ENCODE assay signal across 9 mouse cellular contexts in the genomic region with DNA sequence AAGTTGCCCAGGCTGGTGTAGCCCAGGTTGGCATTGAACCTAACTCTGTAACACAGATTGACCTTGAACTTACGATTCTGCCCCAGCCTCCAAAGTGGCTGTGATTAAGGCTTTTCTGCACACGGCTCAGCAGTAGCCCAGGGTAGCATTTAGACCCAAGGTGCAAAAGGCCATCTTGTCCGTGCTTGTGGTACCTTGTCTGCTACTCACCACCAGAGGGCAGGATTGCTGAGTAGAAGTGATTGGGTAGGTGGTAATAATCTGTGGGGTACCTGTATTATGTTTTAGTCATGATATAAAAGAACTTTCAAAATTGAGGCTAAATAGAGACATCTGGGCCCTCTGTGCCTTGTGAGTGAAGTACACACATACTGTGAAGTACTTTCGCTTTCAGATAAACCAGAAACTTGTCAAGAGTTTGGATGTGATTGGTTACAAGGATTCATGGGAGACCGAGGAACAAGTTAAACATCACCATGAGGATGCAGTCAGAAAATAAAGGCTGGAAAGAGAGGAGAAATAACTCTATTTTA. TPM values are rescaled to one million over a fixed set of nuclear protein-coding genes. Genes with fewer than 3 reads are reported as not detected.
DNase-seq lines count a peak whose midpoint lies in the region; ATAC-seq and TF ChIP-seq lines count a peak whose summit lies in the region.
"Had no signal": no experiment of that assay in that cellular context is flagged by ENCODE, and none has a peak within 500 bp of the region (broad histone marks: within the 10 kb centered on the region; RNA-seq: fewer than 3 reads in every experiment).

No protein-coding gene starts in this region.

- intact Hi-C loops in gastrocnemius, adult 2 months (cut with DNase I) = loop anchor here (1.0 to 5.0 kb wide), 3 partner anchors 115 to 1566 kb away; no protein-coding TSS in a partner anchor

- no peak overlapping the region for H3K27ac ChIP-seq in gastrocnemius, adult 2 months
- H3K27ac ChIP-seq: limb, embryonic 15.5 days had no signal

- peak; percentile 29 for DNase-seq in gastrocnemius, adult 2 months
- DNase-seq in gastrocnemius, adult 8-10 months (ENCODE audit: low spot score in 2 of 2) = no peak
- peak; percentile 17 to 48 for DNase-seq in spleen, adult 18-20 months
- DNase-seq in spleen, adult 12 weeks (ENCODE audit: low spot score) = no peak
- DNase-seq in kidney, postnatal 25 days = peak; percentile 53 to 62
- DNase-seq in naive thymus-derived CD4-positive, alpha-beta T cell, adult 2 months (ENCODE audit: low read depth) = peak; percentile 82
- DNase-seq in frontal cortex, postnatal 10 days (ENCODE audit: low spot score in 2 of 2) = no peak

- TF ChIP-seq CTCF in gastrocnemius, adult 2 months (IDR thresholded peaks at IDR 0.05) = peak; percentile 83

- H3K4me3 ChIP-seq in gastrocnemius, adult 2 months = no peak overlapping the region
- H3K4me3 ChIP-seq: limb, embryonic 15.5 days had no signal

- peak; percentile 90 for ATAC-seq in common myeloid progenitor, adult 5-6 weeks (replicated peaks; ENCODE audit: low read depth, poor library complexity, severe bottlenecking)

RNA-seq across cellular contexts. Expression of a gene that starts 37.3 kb away (rescaled TPM):
- total RNA-seq in gastrocnemius, adult 2 months (2021) = under 1 TPM; 0.26 to 0.31 TPM
- total RNA-seq in gastrocnemius, adult 8-10 months (2022) = under 1 TPM in 3 of 4 experiments, not detected in 1; 0.11 to 0.48 (median 0.29) TPM
- total RNA-seq in common myeloid progenitor, adult 5-6 weeks (2017) = 33.6 and 46.6 TPM in 2 replicates

Comparison
In these comparisons a context has a peak if more than half of its experiments do, and no peak if none do; other contexts are left out.
1. DNase-seq: peak in gastrocnemius, adult 2 months (single experiment), spleen, adult 18-20 months (2 of 2), kidney, postnatal 25 days (2 of 2) and naive thymus-derived CD4-positive, alpha-beta T cell, adult 2 months (single experiment); none in gastrocnemius, adult 8-10 months (0 of 2), spleen, adult 12 weeks (single experiment) and frontal cortex, postnatal 10 days (0 of 2).
2. RNA of a gene that starts 37.3 kb away (total RNA-seq): 33.6 to 46.6 TPM in common myeloid progenitor, adult 5-6 weeks; 0.26 to 0.31 TPM in gastrocnemius, adult 2 months and 0.11 to 0.48 TPM in gastrocnemius, adult 8-10 months; every median in the first group is over 10 times any median in the second.